Mouse (Mus musculus): ENCODE data around the gene Tuba3b. TPM values are rescaled to one million over a fixed set of nuclear protein-coding genes. Genes with fewer than 3 reads are reported as not detected.
A peak's percentile ranks its signal among the peaks of the same experiment; 100 is the strongest.

Tuba3b gene
- polyA plus RNA-seq, 1 experiment: not detected

GRCm38 (mm10) chr6:145610901-145611300 is 4.7 kb upstream of the Tuba3b start:
- no peak for DNase-seq
- TF ChIP-seq POLR2A (IDR thresholded peaks at IDR 0.05; ENCODE audit: borderline replicate concordance, insufficient read depth, low read length): no peak
- no peak for TF ChIP-seq CTCF (IDR thresholded peaks at IDR 0.05; ENCODE audit: borderline replicate concordance, insufficient read depth, low read depth, low read length)
- H3K27ac ChIP-seq (ENCODE audit: insufficient read depth, low read length): no peak overlapping the region
- H3K4me1 ChIP-seq (ENCODE audit: control insufficient read depth, insufficient read depth, low read length): peaks cover 13% of the 10 kb centered on the region
- H3K27me3 ChIP-seq (ENCODE audit: control insufficient read depth, insufficient read depth, low read length): no peaks in the 10 kb centered on the region
- WGBS: 96% methylated on average over 5 of the region's 5 CpGs
- H3K4me3 ChIP-seq (replicated peaks; ENCODE audit: insufficient read depth, low read depth, low read length): no peak overlapping the region

DNA sequence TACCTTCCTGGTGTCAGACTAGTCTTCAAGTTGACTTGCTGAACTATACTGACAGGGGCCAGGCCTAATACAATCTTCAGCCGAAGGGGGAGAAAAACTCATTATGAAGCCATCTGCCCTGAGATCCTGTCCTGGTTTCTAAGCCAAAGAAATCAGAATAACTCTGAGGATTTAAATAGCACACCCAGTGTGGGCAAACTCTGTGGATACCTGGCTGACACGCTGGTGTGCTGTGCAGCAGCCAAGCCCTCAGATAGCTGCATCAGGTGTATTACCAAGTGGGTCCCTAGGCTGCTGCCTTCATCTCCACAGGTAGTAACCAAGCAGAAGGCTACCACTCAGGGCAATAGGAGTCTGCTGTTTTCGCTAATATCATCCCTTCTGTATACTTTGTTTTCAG is 2.9 kb upstream of the Tuba3b start:
- TF ChIP-seq POLR2A (IDR thresholded peaks at IDR 0.05; ENCODE audit: borderline replicate concordance, insufficient read depth, low read length) (no peak), CTCF (IDR thresholded peaks at IDR 0.05; ENCODE audit: borderline replicate concordance, insufficient read depth, low read depth, low read length) (no peak)
- WGBS: 17% methylated on average over 3 of the region's 3 CpGs
- no peak overlapping the region for H3K4me3 ChIP-seq (replicated peaks; ENCODE audit: insufficient read depth, low read depth, low read length)
- H3K27ac ChIP-seq (ENCODE audit: insufficient read depth, low read length): no peak overlapping the region
- DNase-seq: peak; percentile 63 to 85
- H3K27me3 ChIP-seq (ENCODE audit: control insufficient read depth, insufficient read depth, low read length): no peaks in the 10 kb centered on the region
- H3K4me1 ChIP-seq (ENCODE audit: control insufficient read depth, insufficient read depth, low read length): peaks cover 13% of the 10 kb centered on the region

DNA sequence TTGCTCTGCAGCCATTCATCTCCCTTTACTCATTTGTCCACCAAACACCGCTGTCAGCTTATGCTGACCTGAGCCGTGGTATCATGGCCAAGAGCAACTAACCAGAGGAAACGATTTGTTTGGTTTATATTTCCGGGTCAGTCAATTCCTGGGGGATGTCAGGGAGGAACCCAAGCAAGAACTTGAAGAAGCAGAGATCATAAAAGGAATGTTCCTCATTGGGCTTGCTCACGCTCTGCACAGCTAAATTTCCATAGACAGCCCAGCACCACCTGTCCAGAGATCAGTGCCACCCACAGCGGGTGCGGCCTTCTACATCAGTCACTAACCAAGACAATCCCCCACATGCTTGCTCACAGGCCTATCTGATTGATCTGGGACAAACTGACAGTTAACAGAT is 1.3 kb upstream of the Tuba3b start, which contains the start of gene Lmntd1:
Gene Lmntd1 (minus strand): TSS at position 101 of the 400 bp plus-strand sequence.
- H3K4me3 ChIP-seq (replicated peaks; ENCODE audit: insufficient read depth, low read depth, low read length): no peak within 1 kb of the TSS
- no peaks in the 10 kb centered on the region for H3K27me3 ChIP-seq (ENCODE audit: control insufficient read depth, insufficient read depth, low read length)
- no peak within 1 kb of the TSS for H3K27ac ChIP-seq (ENCODE audit: insufficient read depth, low read length)
- H3K4me1 ChIP-seq (ENCODE audit: control insufficient read depth, insufficient read depth, low read length): peaks cover 13% of the 10 kb centered on the region
- TF ChIP-seq CTCF (IDR thresholded peaks at IDR 0.05; ENCODE audit: borderline replicate concordance, insufficient read depth, low read depth, low read length): no peak
- no peak for TF ChIP-seq POLR2A (IDR thresholded peaks at IDR 0.05; ENCODE audit: borderline replicate concordance, insufficient read depth, low read length)
- no peak for DNase-seq
- WGBS: 93% methylated on average over 7 of the region's 7 CpGs

GRCm38 (mm10) chr6:145616402-145617229 is 1.1 kb downstream of the Tuba3b start:
- Histone ChIP-seq H3K4me3 (replicated peaks; ENCODE audit: insufficient read depth, low read depth, low read length) (no peak overlapping the region), H3K27ac (ENCODE audit: insufficient read depth, low read length) (no peak overlapping the region), H3K27me3 (ENCODE audit: control insufficient read depth, insufficient read depth, low read length) (no peaks in the 10 kb centered on the region), H3K4me1 (ENCODE audit: control insufficient read depth, insufficient read depth, low read length) (peaks cover 12% of the 10 kb centered on the region)
- no peak for DNase-seq
- WGBS: 94% methylated on average over 5 of the region's 5 CpGs
- TF ChIP-seq CTCF (IDR thresholded peaks at IDR 0.05; ENCODE audit: borderline replicate concordance, insufficient read depth, low read depth, low read length): no peak
- no peak for TF ChIP-seq POLR2A (IDR thresholded peaks at IDR 0.05; ENCODE audit: borderline replicate concordance, insufficient read depth, low read length)

DNA sequence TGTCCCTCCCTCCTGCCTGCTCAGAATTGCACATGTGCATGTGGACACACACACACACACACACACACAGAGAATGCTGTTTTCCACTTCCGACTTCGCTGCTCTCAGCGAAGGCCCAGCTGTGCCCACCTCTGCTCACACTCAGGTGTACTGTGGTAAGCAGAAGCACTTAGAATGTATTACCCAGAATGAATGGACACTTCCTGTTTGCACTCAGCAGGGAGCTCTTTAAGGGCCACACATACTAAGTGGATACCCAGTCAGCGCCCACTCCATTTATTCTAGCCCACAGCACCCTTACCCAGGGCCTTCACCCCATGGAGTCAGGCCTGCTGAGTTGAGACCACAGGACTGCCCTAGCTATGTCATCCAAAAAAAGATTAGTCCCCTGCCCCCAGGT is 7.6 kb downstream of the Tuba3b start:
- no peaks in the 10 kb centered on the region for H3K4me1 ChIP-seq (ENCODE audit: control insufficient read depth, insufficient read depth, low read length)
- WGBS: 92% methylated on average over 4 of the region's 4 CpGs
- no peaks in the 10 kb centered on the region for H3K27me3 ChIP-seq (ENCODE audit: control insufficient read depth, insufficient read depth, low read length)
- TF ChIP-seq POLR2A (IDR thresholded peaks at IDR 0.05; ENCODE audit: borderline replicate concordance, insufficient read depth, low read length) (no peak), CTCF (IDR thresholded peaks at IDR 0.05; ENCODE audit: borderline replicate concordance, insufficient read depth, low read depth, low read length) (no peak)
- H3K4me3 ChIP-seq (replicated peaks; ENCODE audit: insufficient read depth, low read depth, low read length): no peak overlapping the region
- no peak overlapping the region for H3K27ac ChIP-seq (ENCODE audit: insufficient read depth, low read length)
- no peak for DNase-seq

- Histone ChIP-seq H3K27me3 (ENCODE audit: control insufficient read depth, insufficient read depth, low read length) (no peaks in the 10 kb centered on the region), H3K4me3 (replicated peaks; ENCODE audit: insufficient read depth, low read depth, low read length) (no peak overlapping the region), H3K4me1 (ENCODE audit: control insufficient read depth, insufficient read depth, low read length) (0 out of 2 replicates have a peak, but pooled peaks cover 2% of the 10 kb centered on the region), H3K27ac (ENCODE audit: insufficient read depth, low read length) (no peak overlapping the region)
- TF ChIP-seq CTCF (IDR thresholded peaks at IDR 0.05; ENCODE audit: borderline replicate concordance, insufficient read depth, low read depth, low read length) (no peak), POLR2A (IDR thresholded peaks at IDR 0.05; ENCODE audit: borderline replicate concordance, insufficient read depth, low read length) (no peak)
- no peak for DNase-seq
- 42% methylated on average over 6 of the region's 6 CpGs for WGBS
Measured at GRCm38 (mm10) chr6:145630269-145630668, 14.7 kb downstream of the Tuba3b start.

DNA sequence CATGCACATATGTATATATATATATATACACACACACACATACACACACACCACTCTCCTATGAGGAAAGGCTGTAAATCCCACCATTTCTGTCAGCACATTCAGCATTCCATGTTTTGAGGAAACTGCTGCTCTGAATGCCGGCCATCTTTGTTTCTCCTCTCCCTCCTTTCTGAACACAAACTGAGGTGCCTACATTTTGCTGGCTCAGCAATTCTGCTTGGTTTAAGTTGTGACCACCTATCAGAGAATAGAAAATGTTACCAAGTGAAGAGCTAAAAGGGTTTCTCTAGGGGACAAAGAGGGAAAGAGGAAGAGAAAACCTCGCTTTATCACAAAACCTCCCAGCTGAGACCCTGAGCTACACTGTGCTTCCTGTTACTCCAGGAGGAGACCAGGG is 18.9 kb downstream of the Tuba3b start:
- TF ChIP-seq POLR2A (IDR thresholded peaks at IDR 0.05; ENCODE audit: borderline replicate concordance, insufficient read depth, low read length): no peak
- no peak for TF ChIP-seq CTCF (IDR thresholded peaks at IDR 0.05; ENCODE audit: borderline replicate concordance, insufficient read depth, low read depth, low read length)
- Histone ChIP-seq H3K4me1 (ENCODE audit: control insufficient read depth, insufficient read depth, low read length) (no peaks in the 10 kb centered on the region), H3K27me3 (ENCODE audit: control insufficient read depth, insufficient read depth, low read length) (no peaks in the 10 kb centered on the region), H3K4me3 (replicated peaks; ENCODE audit: insufficient read depth, low read depth, low read length) (no peak overlapping the region), H3K27ac (ENCODE audit: insufficient read depth, low read length) (no peak overlapping the region)
- DNase-seq: no peak
- 89% methylated on average over 2 of the region's 2 CpGs for WGBS

DNA sequence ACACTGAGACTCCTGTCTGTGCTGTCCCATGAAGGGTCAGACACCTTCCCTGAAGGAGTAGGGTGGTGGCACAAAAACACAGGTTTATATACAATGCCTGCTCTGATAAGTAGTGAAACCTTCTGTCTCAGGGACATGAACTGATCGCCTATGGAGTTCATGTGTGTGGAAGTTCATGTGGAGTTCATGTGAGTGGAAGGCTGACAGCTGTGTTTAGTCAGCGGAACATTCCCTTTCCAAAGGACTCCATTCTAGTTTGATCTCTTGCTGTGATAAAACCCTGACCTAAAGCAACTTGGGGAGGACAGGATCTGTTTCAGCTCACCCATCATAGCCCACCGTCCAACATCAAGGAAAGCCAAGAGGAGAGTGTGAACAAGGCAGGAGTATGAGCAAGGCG is 21.1 kb downstream of the Tuba3b start:
- no peaks in the 10 kb centered on the region for H3K27me3 ChIP-seq (ENCODE audit: control insufficient read depth, insufficient read depth, low read length)
- 76% methylated on average over 4 of the region's 4 CpGs for WGBS
- no peaks in the 10 kb centered on the region for H3K4me1 ChIP-seq (ENCODE audit: control insufficient read depth, insufficient read depth, low read length)
- no peak overlapping the region for H3K27ac ChIP-seq (ENCODE audit: insufficient read depth, low read length)
- no peak for TF ChIP-seq POLR2A (IDR thresholded peaks at IDR 0.05; ENCODE audit: borderline replicate concordance, insufficient read depth, low read length)
- no peak for TF ChIP-seq CTCF (IDR thresholded peaks at IDR 0.05; ENCODE audit: borderline replicate concordance, insufficient read depth, low read depth, low read length)
- DNase-seq: no peak
- H3K4me3 ChIP-seq (replicated peaks; ENCODE audit: insufficient read depth, low read depth, low read length): no peak overlapping the region
